Mouse (Mus musculus) E14TG2a.4 (cell line): Measurements from ENCODE around the gene Acap1.

Source experiments
- CTCF ChIP-seq: conservative IDR thresholded peaks from 2 replicates; pipeline ENCODE4 v1.5.1; 2014; ENCODE audit warnings: low read length
- POU5F1 ChIP-seq: IDR thresholded peaks from 2 replicates; pipeline ENCODE4 v1.6.1; 2014; ENCODE audit warnings: low read length, borderline replicate concordance

- TF ChIP-seq CTCF (peak; percentile 33), POU5F1 (no peak)
Measured at GRCm38 (mm10) chr11:69855347-69855746, 40.0 kb downstream of the Acap1 start.
